ENCODE assay signal across 15 mouse cellular contexts in genomic region chr2:174305646-174306045, GRCm38 (mm10). TPM values are rescaled to one million over a fixed set of nuclear protein-coding genes. Genes with fewer than 3 reads are reported as not detected.
"Had no signal": no experiment of that assay in that cellular context is flagged by ENCODE, and none has a peak within 500 bp of the region (broad histone marks: within the 10 kb centered on the region; RNA-seq: fewer than 3 reads in every experiment).

No protein-coding gene starts in this region.

- H3K4me2 ChIP-seq: kidney, embryonic 15.5 days; liver, embryonic 12.5 days; neural tube, embryonic 13.5 days; stomach, embryonic 15.5 days had no signal

- H3K27ac ChIP-seq: kidney, embryonic 15.5 days; left cerebral cortex, adult 2 months; limb, embryonic 10.5 days; liver, embryonic 12.5 days; neural tube, embryonic 13.5 days; stomach, embryonic 15.5 days had no signal

- H3K9me3 ChIP-seq: limb, embryonic 10.5 days; neural tube, embryonic 13.5 days; stomach, embryonic 15.5 days had no signal

- DNase-seq: kidney, adult 11 months; kidney, postnatal 14 days; lung, adult 18-20 months; midbrain, embryonic 14.5 days; right cerebral cortex, postnatal 14 days; thymus, adult 2 months; thymus, postnatal 25 days had no signal

- ATAC-seq: liver, embryonic 12.5 days had no signal

- H3K36me3 ChIP-seq: kidney, embryonic 15.5 days; limb, embryonic 10.5 days; liver, embryonic 12.5 days; neural tube, embryonic 13.5 days; stomach, embryonic 15.5 days had no signal

- H3K9ac ChIP-seq: kidney, embryonic 15.5 days; liver, embryonic 12.5 days; neural tube, embryonic 13.5 days; stomach, embryonic 15.5 days had no signal

- H3K4me1 ChIP-seq: liver, embryonic 12.5 days; stomach, embryonic 15.5 days had no signal

- H3K4me3 ChIP-seq: kidney, embryonic 15.5 days; left cerebral cortex, adult 2 months; limb, embryonic 10.5 days; liver, embryonic 12.5 days; neural tube, embryonic 13.5 days; stomach, embryonic 15.5 days had no signal

RNA-seq across cellular contexts. Expression of gene Gm20721, which starts 40.9 kb away (rescaled TPM):
- polyA plus RNA-seq: testis, adult 2 months; urinary bladder, adult 2 months had no signal
